Mouse (Mus musculus) myocyte (in vitro differentiated cells): Measurements from ENCODE around the gene Stk4.

ENCODE experiments used
- CEBPB ChIP-seq: IDR thresholded peaks from 2 replicates; pipeline ENCODE4 v1.6.1; 2011; ENCODE audit warnings: mild to moderate bottlenecking, moderate library complexity; ENCODE audit not compliant: poor library complexity, insufficient read depth, severe bottlenecking
- E2F4 ChIP-seq: IDR thresholded peaks from one replicate; pipeline ENCODE4 v1.6.1; 2011; ENCODE audit warnings: mild to moderate bottlenecking, control low read depth, moderate library complexity; ENCODE audit not compliant: insufficient read depth
- MAX ChIP-seq: IDR thresholded peaks from one replicate; pipeline ENCODE4 v1.6.1; 2011; ENCODE audit warnings: low read depth, mild to moderate bottlenecking, control low read depth
- MYOD1 ChIP-seq, 3 experiments: IDR thresholded peaks; one replicate each; pipeline ENCODE4 v1.6.1; 2011; ENCODE audit warnings: control low read depth in 2 of 3, low read depth in 2 of 3, mild to moderate bottlenecking in 2 of 3, moderate library complexity in 1 of 3; ENCODE audit not compliant: insufficient read length in 2 of 3, control insufficient read depth in 1 of 3
- POLR2A ChIP-seq: IDR thresholded peaks from one replicate; pipeline ENCODE4 v1.6.1; 2011; ENCODE audit warnings: low read depth, mild to moderate bottlenecking, control low read depth, moderate library complexity; ENCODE audit not compliant: insufficient read length
- SRF ChIP-seq: IDR thresholded peaks from one replicate; pipeline ENCODE4 v1.6.1; 2011; ENCODE audit warnings: low read depth; ENCODE audit not compliant: control insufficient read depth, insufficient read length
- TCF12 ChIP-seq: IDR thresholded peaks from one replicate; pipeline ENCODE4 v1.6.1; 2011; ENCODE audit warnings: mild to moderate bottlenecking, control low read depth; ENCODE audit not compliant: poor library complexity, insufficient read depth, severe bottlenecking
- TCF3 ChIP-seq: IDR thresholded peaks from one replicate; pipeline ENCODE4 v1.6.1; 2011; ENCODE audit warnings: low read depth, control low read depth; ENCODE audit not compliant: insufficient read length
- USF1 ChIP-seq: IDR thresholded peaks from one replicate; pipeline ENCODE4 v1.6.1; 2011; ENCODE audit warnings: low read depth, mild to moderate bottlenecking, control low read depth, moderate library complexity

- TF ChIP-seq MYOD1 (IDR thresholded peaks at IDR 0.05; ENCODE audit: control insufficient read depth in 1 of 3, insufficient read length in 2 of 3, low read depth in 2 of 3) (peak in 1 of 3 experiments; percentile 53), POLR2A (no peak), MAX (no peak), USF1 (no peak), E2F4 (no peak), TCF12 (no peak), CEBPB (no peak), TCF3 (no peak), SRF (no peak)
Measured at GRCm38 (mm10) chr2:164070142-164070764, at the start of gene Stk4.
